Mouse (Mus musculus) MEL (cell line): Measurements from ENCODE around the gene Kcnk18. TPM values are rescaled to one million over a fixed set of nuclear protein-coding genes. Genes with fewer than 3 reads are reported as not detected.

ENCODE experiments used
- DNase-seq: peaks from one replicate; pipeline ENCODE4 v3.0.0; 2011; ENCODE audit warnings: low read depth, low spot score
- H3K27ac ChIP-seq: 2 replicates; pipeline ENCODE4 v1.5.1; 2012; ENCODE audit warnings: low read depth, mild to moderate bottlenecking, control low read depth, low read length, moderate library complexity; ENCODE audit not compliant: control insufficient read depth
- H3K27me3 ChIP-seq, 2 experiments: fragments of 150-350 bp in 1 of 2; sonication (generic) in 1 of 2; 2 replicates each; pipeline ENCODE4 v1.6.1; 2012; ENCODE audit warnings: low read length in 2 of 2, mild to moderate bottlenecking in 2 of 2, improper control_type of control experiment in 1 of 2, moderate library complexity in 1 of 2; ENCODE audit not compliant: insufficient read depth in 2 of 2, control insufficient read depth in 1 of 2
- H3K36me3 ChIP-seq, 2 experiments: 2 replicates each; pipeline ENCODE4 v1.6.1; 2012 to 2014; ENCODE audit warnings: low read length in 2 of 2, improper control_type of control experiment in 1 of 2, inconsistent platforms in 1 of 2, mild to moderate bottlenecking in 1 of 2; ENCODE audit not compliant: insufficient read depth in 2 of 2, control insufficient read depth in 1 of 2
- H3K4me1 ChIP-seq, 2 experiments: fragments of 150-350 bp in 1 of 2; sonication (generic) in 1 of 2; 2 replicates each; pipeline ENCODE4 v1.6.1; 2012; ENCODE audit warnings: low read length in 2 of 2, improper control_type of control experiment in 1 of 2, mild to moderate bottlenecking in 1 of 2; ENCODE audit not compliant: insufficient read depth in 2 of 2, control insufficient read depth in 1 of 2
- H3K4me3 ChIP-seq, 2 experiments: fragments of 150-350 bp in 1 of 2; sonication (generic) in 1 of 2; 2 replicates each; pipeline ENCODE4 v1.5.1; 2012; ENCODE audit warnings: low read depth in 2 of 2, low read length in 2 of 2, mild to moderate bottlenecking in 2 of 2, moderate library complexity in 2 of 2, control low read depth in 1 of 2, improper control_type of control experiment in 1 of 2; ENCODE audit not compliant: control insufficient read depth in 1 of 2, insufficient read depth in 1 of 2
- H3K79me2 ChIP-seq: 2 replicates; pipeline ENCODE4 v1.6.1; 2012; ENCODE audit warnings: mild to moderate bottlenecking, low read length, moderate library complexity; ENCODE audit not compliant: control insufficient read depth, poor library complexity, insufficient read depth
- H3K9ac ChIP-seq: 2 replicates; pipeline ENCODE4 v1.6.1; 2012; ENCODE audit warnings: low read depth, mild to moderate bottlenecking, control low read depth, low read length, moderate library complexity; ENCODE audit not compliant: control insufficient read depth, poor library complexity, severe bottlenecking
- H3K9me3 ChIP-seq: fragments of 150-350 bp; sonication (generic); replicated peaks from 2 replicates; pipeline ENCODE4 v1.6.1; 2012; ENCODE audit warnings: mild to moderate bottlenecking, low read length, improper control_type of control experiment, moderate library complexity; ENCODE audit not compliant: insufficient read depth
- BHLHE40 ChIP-seq: IDR thresholded peaks from 2 replicates; pipeline ENCODE4 v1.6.1; 2012; ENCODE audit warnings: low read depth, mild to moderate bottlenecking, inconsistent platforms, low read length, improper control_type of control experiment, borderline replicate concordance
- E2F4 ChIP-seq: IDR thresholded peaks from 2 replicates; pipeline ENCODE4 v1.6.1; 2011; ENCODE audit warnings: low read depth, low read length, improper control_type of control experiment, borderline replicate concordance
- ELF1 ChIP-seq: IDR thresholded peaks from 2 replicates; pipeline ENCODE4 v1.6.1; 2014; ENCODE audit warnings: low read depth, mild to moderate bottlenecking, inconsistent platforms, low read length, improper control_type of control experiment, moderate library complexity
- HCFC1 ChIP-seq: IDR thresholded peaks from 2 replicates; pipeline ENCODE4 v1.6.1; 2012; ENCODE audit warnings: low read depth, mild to moderate bottlenecking, inconsistent platforms, low read length, improper control_type of control experiment, moderate library complexity
- JUND ChIP-seq: IDR thresholded peaks from 2 replicates; pipeline ENCODE4 v1.6.1; 2011; ENCODE audit warnings: low read depth, mild to moderate bottlenecking, improper control_type of control experiment, low read length
- MAZ ChIP-seq: IDR thresholded peaks from 2 replicates; pipeline ENCODE4 v1.6.1; 2012; ENCODE audit warnings: low read depth, mild to moderate bottlenecking, inconsistent platforms, low read length, improper control_type of control experiment
- POLR2A ChIP-seq, 2 experiments: IDR thresholded peaks; 2 replicates each; pipeline ENCODE4 v1.6.1; 2011 to 2012; ENCODE audit warnings: low read length in 2 of 2, mild to moderate bottlenecking in 2 of 2, control low read depth in 1 of 2, improper control_type of control experiment in 1 of 2, low read depth in 1 of 2, moderate library complexity in 1 of 2; ENCODE audit not compliant: control insufficient read depth in 1 of 2, insufficient read depth in 1 of 2, poor library complexity in 1 of 2
- POLR2AphosphoS5 ChIP-seq: IDR thresholded peaks from 2 replicates; pipeline ENCODE4 v1.6.1; 2012; ENCODE audit warnings: low read depth, borderline replicate concordance, mild to moderate bottlenecking, inconsistent platforms, low read length, moderate library complexity, mixed read lengths
- RAD21 ChIP-seq: IDR thresholded peaks from 2 replicates; pipeline ENCODE4 v1.6.1; 2011; ENCODE audit warnings: mild to moderate bottlenecking, low read depth, low read length, improper control_type of control experiment
- SIN3A ChIP-seq: IDR thresholded peaks from 2 replicates; pipeline ENCODE4 v1.6.1; 2012; ENCODE audit warnings: low read length, improper control_type of control experiment, inconsistent platforms
- TCF12 ChIP-seq: IDR thresholded peaks from 2 replicates; pipeline ENCODE4 v1.6.1; 2014; ENCODE audit warnings: low read depth, mild to moderate bottlenecking, inconsistent platforms, low read length, improper control_type of control experiment, moderate library complexity
- UBTF ChIP-seq: IDR thresholded peaks from 2 replicates; pipeline ENCODE4 v1.6.1; 2012; ENCODE audit warnings: low read depth, mild to moderate bottlenecking, inconsistent platforms, low read length, improper control_type of control experiment, moderate library complexity, borderline replicate concordance; ENCODE audit not compliant: insufficient read depth
- USF1 ChIP-seq: IDR thresholded peaks from 2 replicates; pipeline ENCODE4 v1.6.1; 2014; ENCODE audit warnings: low read depth, mild to moderate bottlenecking, inconsistent platforms, low read length, improper control_type of control experiment, moderate library complexity
- ZC3H11A ChIP-seq: IDR thresholded peaks from 2 replicates; pipeline ENCODE4 v1.6.1; 2012; ENCODE audit warnings: low read depth, mild to moderate bottlenecking, inconsistent platforms, low read length, improper control_type of control experiment
- ZMIZ1 ChIP-seq: IDR thresholded peaks from 2 replicates; pipeline ENCODE4 v1.6.1; 2012; ENCODE audit warnings: low read depth, mild to moderate bottlenecking, inconsistent platforms, low read length, improper control_type of control experiment, moderate library complexity
- ZNF384 ChIP-seq: IDR thresholded peaks from 2 replicates; pipeline ENCODE4 v1.6.1; 2012; ENCODE audit warnings: low read depth, mild to moderate bottlenecking, inconsistent platforms, low read length, improper control_type of control experiment
- polyA plus RNA-seq, 2 experiments: library from polyadenylated mRNA; stranded (reverse) in 1 of 2; unstranded in 1 of 2; fragments of >175 nt in 1 of 2; fragments of >200 nt in 1 of 2; gene quantifications; 2 replicates each; pipeline versions ENCODE4 v1.2.1 to v1.2.4; 2012; ENCODE audit warnings: low replicate concordance in 2 of 2, low read depth in 1 of 2; ENCODE audit not compliant: insufficient read length in 2 of 2, insufficient read depth in 1 of 2, missing spikeins in 1 of 2
- total RNA-seq: library from RNA; depleted of rRNA; stranded (reverse); fragments of 300-350 nt; gene quantifications from 2 replicates; pipeline ENCODE4 v1.2.3, GENCODE M21; 2012

Gene Kcnk18
- total and polyA plus RNA-seq, 3 experiments: not detected

DNA sequence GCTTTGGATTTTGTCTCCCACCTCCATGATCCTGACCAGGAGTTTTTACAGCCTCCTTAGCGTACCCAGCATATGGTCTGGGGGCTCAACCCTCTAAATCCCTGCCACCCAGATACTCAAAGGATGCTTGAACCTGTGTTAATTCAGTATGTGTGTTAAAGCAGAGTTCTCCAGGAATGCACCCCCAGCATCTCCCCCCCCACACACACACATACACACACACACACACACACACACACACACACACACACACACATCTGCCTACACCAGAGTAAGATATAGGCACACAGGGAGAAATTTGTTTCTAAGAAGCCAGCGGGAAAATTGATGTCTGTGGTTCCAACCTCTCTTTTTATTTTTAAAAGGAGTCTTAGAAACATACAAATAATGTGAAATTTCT is 26.5 kb upstream of the Kcnk18 start:
- Histone ChIP-seq H3K9ac (no peak overlapping the region), H3K4me3 (no peak overlapping the region), H3K79me2 (no peaks in the 10 kb centered on the region), H3K4me1 (no peaks in the 10 kb centered on the region), H3K27me3 (peaks cover 1 to 2% of the 10 kb centered on the region in 2 experiments; a peak in 2 of 4 replicates), H3K36me3 (no peaks in the 10 kb centered on the region), H3K9me3 (no peaks in the 10 kb centered on the region), H3K27ac (no peak overlapping the region)
- no peak for DNase-seq
- TF ChIP-seq TCF12 (no peak), USF1 (no peak), RAD21 (no peak), JUND (no peak), E2F4 (no peak), ELF1 (no peak), SIN3A (no peak), UBTF (no peak), HCFC1 (no peak), POLR2A (IDR thresholded peaks at IDR 0.05; ENCODE audit: control insufficient read depth in 1 of 2, insufficient read depth in 1 of 2, low read depth in 1 of 2, low read length in 2 of 2, poor library complexity in 1 of 2) (no peak), ZMIZ1 (no peak), ZNF384 (no peak)

DNA sequence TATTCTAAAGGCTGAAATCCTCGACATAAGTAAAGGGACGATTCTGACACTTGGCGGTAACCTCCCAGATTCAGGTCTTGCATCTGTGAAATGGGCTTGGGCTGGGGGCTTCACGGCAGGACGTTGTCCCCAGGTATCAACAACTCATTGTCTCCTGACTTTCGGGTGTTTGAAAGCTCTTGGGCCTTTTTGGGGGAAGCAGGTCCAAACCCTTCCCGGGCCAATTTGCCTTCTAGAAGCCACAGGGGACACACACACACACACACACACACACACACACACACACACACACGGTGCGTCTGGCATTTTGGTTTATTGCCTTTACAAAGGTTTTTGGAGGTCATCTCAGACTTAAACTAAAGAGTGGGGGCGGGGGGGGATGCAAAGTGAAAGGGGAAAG is 25.6 kb upstream of the Kcnk18 start:
- Histone ChIP-seq H3K9me3 (no peaks in the 10 kb centered on the region), H3K4me3 (no peak overlapping the region), H3K27me3 (peaks cover 1 to 2% of the 10 kb centered on the region in 2 experiments; a peak in 2 of 4 replicates), H3K36me3 (no peaks in the 10 kb centered on the region), H3K9ac (no peak overlapping the region), H3K79me2 (no peaks in the 10 kb centered on the region), H3K27ac (no peak overlapping the region), H3K4me1 (no peaks in the 10 kb centered on the region)
- no peak for TF ChIP-seq RAD21
- TF ChIP-seq POLR2AphosphoS5: no peak
- no peak for TF ChIP-seq ZC3H11A
- TF ChIP-seq MAZ: no peak
- no peak for TF ChIP-seq BHLHE40
- TF ChIP-seq ZMIZ1: no peak
- DNase-seq: no peak
